ENCODE assay signal across 8 mouse cellular contexts in genomic region chr2:178078166-178078717, GRCm38 (mm10). TPM values are rescaled to one million over a fixed set of nuclear protein-coding genes. Genes with fewer than 3 reads are reported as not detected.
A peak's percentile ranks its signal among the peaks of the same experiment; 100 is the strongest.
DNase-seq lines count a peak whose midpoint lies in the region; ATAC-seq and TF ChIP-seq lines count a peak whose summit lies in the region.
"Not testable (repeated sequence)": the region's sequence is repeated elsewhere in the genome, so short reads cannot be mapped to it uniquely, and the experiment has no call there.

Gene Zfp931, minus strand, starts transcription at chr2:178078476.

- H3K4me3 ChIP-seq in embryonic facial prominence, embryonic 11.5 days (ENCODE audit: low read depth, low read length) = peak within 1 kb of the TSS; percentile 41
- peak within 1 kb of the TSS; percentile 44 for H3K4me3 ChIP-seq in hindbrain, embryonic 13.5 days
- peak within 1 kb of the TSS; percentile 68 for H3K4me3 ChIP-seq in layer of hippocampus, adult 2 months
- peak within 1 kb of the TSS; percentile 38 for H3K4me3 ChIP-seq in limb, embryonic 14.5 days (replicated peaks; ENCODE audit: low read length)
- peak within 1 kb of the TSS; percentile 31 for H3K4me3 ChIP-seq in stomach, embryonic 14.5 days (ENCODE audit: low read depth, low read length)

- not testable (repeated sequence) for H3K27ac ChIP-seq in embryonic facial prominence, embryonic 11.5 days (replicated peaks; ENCODE audit: low read depth, low read length); hindbrain, embryonic 13.5 days; limb, embryonic 14.5 days (replicated peaks; ENCODE audit: low read depth, low read length); stomach, embryonic 14.5 days (ENCODE audit: low read length)
- H3K27ac ChIP-seq in layer of hippocampus, adult 2 months = peak within 1 kb of the TSS; percentile 73

- no CpG with 5 or more reads among the region's 14 CpGs for WGBS in embryonic facial prominence, embryonic 11.5 days
- 7% methylated on average over 2 of the region's 14 CpGs for WGBS in hindbrain, embryonic 13.5 days
- no CpG with 5 or more reads among the region's 14 CpGs for WGBS in limb, embryonic 14.5 days
- 0% methylated on average over 3 of the region's 14 CpGs for WGBS in stomach, embryonic 14.5 days

- peak; percentile 66 to 93 for DNase-seq in adrenal gland, adult (ENCODE audit: inconsistent age in 2 of 2, low spot score in 1 of 2)
- DNase-seq in embryonic facial prominence, embryonic 11.5 days (ENCODE audit: low spot score); layer of hippocampus, adult 2 months (ENCODE audit: low spot score in 2 of 2); limb, embryonic 14.5 days (ENCODE audit: low spot score): not testable (repeated sequence)
- DNase-seq in heart, adult 11 months = peak; percentile 98

- H3K4me1 ChIP-seq in embryonic facial prominence, embryonic 11.5 days (ENCODE audit: control insufficient read depth, insufficient read depth, low read length); hindbrain, embryonic 13.5 days (replicated peaks); limb, embryonic 14.5 days (ENCODE audit: control insufficient read depth, insufficient read depth, low read length); stomach, embryonic 14.5 days (ENCODE audit: control insufficient read depth, insufficient read depth, low read length): not testable (repeated sequence)

- not testable (repeated sequence) for H3K27me3 ChIP-seq in embryonic facial prominence, embryonic 11.5 days (ENCODE audit: control insufficient read depth, insufficient read depth, low read length); hindbrain, embryonic 13.5 days; limb, embryonic 14.5 days (ENCODE audit: control insufficient read depth, insufficient read depth, low read length); stomach, embryonic 14.5 days (ENCODE audit: control insufficient read depth, insufficient read depth, low read length)

- ATAC-seq in embryonic facial prominence, embryonic 11.5 days (replicated peaks; ENCODE audit: insufficient number of reproducible peaks, low FRiP score, low TSS enrichment, low read depth); hindbrain, embryonic 13.5 days (ENCODE audit: low FRiP score); limb, embryonic 14.5 days (ENCODE audit: low FRiP score, low read depth); stomach, embryonic 14.5 days (ENCODE audit: insufficient number of reproducible peaks, insufficient read depth, low FRiP score, low read depth): not testable (repeated sequence)
- 0 out of 2 replicates have a peak, but pooled peaks have one; percentile 63 for ATAC-seq in megakaryocyte-erythroid progenitor cell, adult 5-6 weeks (replicated peaks; ENCODE audit: low FRiP score, low TSS enrichment, poor library complexity, severe bottlenecking)

- peak within 1 kb of the TSS; percentile 34 for H3K4me2 ChIP-seq in embryonic facial prominence, embryonic 11.5 days (ENCODE audit: low read depth, low read length)
- peak within 1 kb of the TSS; percentile 56 for H3K4me2 ChIP-seq in hindbrain, embryonic 13.5 days
- peak within 1 kb of the TSS; percentile 39 for H3K4me2 ChIP-seq in limb, embryonic 14.5 days (replicated peaks; ENCODE audit: low read depth, low read length, severe bottlenecking)
- H3K4me2 ChIP-seq in stomach, embryonic 14.5 days (replicated peaks; ENCODE audit: low read depth, low read length) = peak within 1 kb of the TSS; percentile 26; the same call in 1 of the 2 replicates

- H3K36me3 ChIP-seq in embryonic facial prominence, embryonic 11.5 days (replicated peaks; ENCODE audit: control insufficient read depth, insufficient read depth, low read depth, low read length); hindbrain, embryonic 13.5 days; limb, embryonic 14.5 days (ENCODE audit: control insufficient read depth, insufficient read depth, low read length); stomach, embryonic 14.5 days (ENCODE audit: control insufficient read depth, insufficient read depth, low read length): not testable (repeated sequence)

- not testable (repeated sequence) for H3K9ac ChIP-seq in embryonic facial prominence, embryonic 11.5 days (replicated peaks; ENCODE audit: low read length); stomach, embryonic 14.5 days (replicated peaks; ENCODE audit: low read depth, low read length)
- H3K9ac ChIP-seq in hindbrain, embryonic 13.5 days = peak within 1 kb of the TSS; percentile 63; the same call in 1 of the 2 replicates
- peak within 1 kb of the TSS; percentile 34; the same call in 1 of the 2 replicates for H3K9ac ChIP-seq in limb, embryonic 14.5 days (ENCODE audit: low read depth, low read length, severe bottlenecking)

- TF ChIP-seq CTCF in layer of hippocampus, adult 2 months (conservative IDR thresholded peaks at IDR 0.05) = not testable (repeated sequence)

- not testable (repeated sequence) for TF ChIP-seq POLR2A in limb, embryonic 14.5 days (IDR thresholded peaks at IDR 0.05; ENCODE audit: borderline replicate concordance, extremely low read depth, insufficient read depth, insufficient read length)

- not testable (repeated sequence) for H3K9me3 ChIP-seq in embryonic facial prominence, embryonic 11.5 days (replicated peaks; ENCODE audit: control insufficient read depth, low read length); hindbrain, embryonic 13.5 days; limb, embryonic 14.5 days (ENCODE audit: control insufficient read depth, low read length); stomach, embryonic 14.5 days (ENCODE audit: control insufficient read depth, low read depth, low read length)

RNA-seq across cellular contexts. Expression of gene Zfp931, which starts in this region (rescaled TPM):
- polyA plus RNA-seq in embryonic facial prominence, embryonic 11.5 days (2014; fragmentation: Nextera tagmentation; extraction: Ambion mirVana) = 18.8 and 22.9 TPM in 2 replicates
- polyA plus RNA-seq in hindbrain, embryonic 13.5 days (2015; fragmentation: Nextera tagmentation; extraction: Ambion mirVana) = 12.0 and 14.3 TPM in 2 replicates
- 10 to 100 TPM; 27.0 to 29.1 TPM for total RNA-seq in layer of hippocampus, adult 2 months (2021)
- polyA plus RNA-seq in limb, embryonic 14.5 days (2012; rRNA removed) = 6.9 and 9.6 TPM in 2 replicates
- polyA plus RNA-seq in limb, embryonic 14.5 days (2014; fragmentation: Nextera tagmentation; extraction: Ambion mirVana) = 14.7 and 16.2 TPM in 2 replicates
- total RNA-seq in megakaryocyte-erythroid progenitor cell, adult 5-6 weeks (2014; fragmentation: Nextera tagmentation) = 20.4 and 23.3 TPM in 2 replicates
- 5.2 and 20.5 TPM in 2 replicates for total RNA-seq in megakaryocyte-erythroid progenitor cell, adult 5-6 weeks (2017)
- polyA plus RNA-seq in stomach, embryonic 14.5 days (2014; fragmentation: Nextera tagmentation; extraction: Ambion mirVana) = 18.9 and 21.1 TPM in 2 replicates
